Mouse (Mus musculus): ENCODE results near the gene Tmem106b.

Gene Tmem106b

GRCm38 (mm10) chr6:13069302-13070146 is at the start of gene Tmem106b:
TSS of gene Tmem106b (plus strand) at chr6:13069759.
- DNase-seq, result peak; percentile 97

GRCm38 (mm10) chr6:13021245-13022100 is 48.1 kb upstream of the Tmem106b start:
- no peak for DNase-seq

DNA sequence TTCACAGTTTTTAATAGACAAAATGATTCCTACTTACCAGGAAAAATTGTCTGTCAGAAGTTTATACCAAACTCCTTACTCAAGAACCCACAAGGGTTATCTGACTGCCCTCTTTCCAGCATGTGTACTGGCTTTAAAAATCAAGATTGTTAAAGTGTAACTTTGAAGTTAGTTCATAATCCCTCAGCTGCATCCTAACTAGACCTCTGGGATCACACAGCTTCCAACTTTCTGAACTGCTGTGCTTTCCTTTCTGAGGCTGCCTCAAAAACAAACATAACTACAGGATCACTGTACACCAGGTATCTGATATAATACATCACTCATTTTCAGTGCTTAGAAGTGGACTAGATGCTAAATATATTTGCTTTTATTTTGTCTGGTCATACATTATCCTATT is 39.0 kb upstream of the Tmem106b start:
- no peak for DNase-seq

- DNase-seq, result peak; percentile 13
Measured at GRCm38 (mm10) chr6:13030961-13031360, 38.6 kb upstream of the Tmem106b start.

DNA sequence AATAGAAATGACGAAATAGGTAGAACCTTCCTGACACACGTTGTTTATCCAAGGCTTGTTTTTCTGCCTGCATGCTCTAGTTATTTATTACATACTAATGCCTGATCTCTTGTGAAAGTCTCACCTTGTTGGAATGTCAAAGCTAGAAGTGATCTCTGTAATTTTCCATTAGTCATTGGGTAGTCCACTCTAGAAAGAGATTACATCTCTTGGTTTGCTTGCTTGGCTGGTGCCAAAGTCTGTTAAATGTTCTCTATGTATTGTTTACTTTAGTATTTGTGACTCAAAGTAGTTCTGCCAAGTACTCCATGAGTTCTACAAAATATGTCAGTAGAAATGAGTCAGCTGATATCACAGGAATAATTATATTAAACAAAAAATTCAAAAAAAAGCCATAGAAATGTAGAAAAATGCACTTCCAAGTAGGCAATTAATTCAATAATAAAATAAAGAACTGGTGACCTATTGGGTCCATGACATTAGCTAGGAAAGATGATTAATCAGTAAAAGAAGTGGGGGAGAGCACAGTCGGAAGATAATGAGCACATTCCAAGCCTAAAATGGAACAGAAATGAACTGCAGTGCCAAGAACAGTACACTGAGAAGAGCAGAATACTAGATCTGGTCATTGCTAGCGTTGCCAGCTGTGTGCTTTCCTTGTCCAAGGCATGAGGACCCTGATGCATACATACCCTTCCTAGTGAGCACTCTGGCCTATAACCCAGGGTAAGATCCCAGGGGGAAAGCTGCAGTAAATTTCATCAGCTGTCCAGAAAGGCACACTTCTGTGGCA is 17.0 kb upstream of the Tmem106b start:
- DNase-seq, result peak; percentile 31

- DNase-seq, result no peak
Measured at GRCm38 (mm10) chr6:13061276-13062039, 8.1 kb upstream of the Tmem106b start.

DNA sequence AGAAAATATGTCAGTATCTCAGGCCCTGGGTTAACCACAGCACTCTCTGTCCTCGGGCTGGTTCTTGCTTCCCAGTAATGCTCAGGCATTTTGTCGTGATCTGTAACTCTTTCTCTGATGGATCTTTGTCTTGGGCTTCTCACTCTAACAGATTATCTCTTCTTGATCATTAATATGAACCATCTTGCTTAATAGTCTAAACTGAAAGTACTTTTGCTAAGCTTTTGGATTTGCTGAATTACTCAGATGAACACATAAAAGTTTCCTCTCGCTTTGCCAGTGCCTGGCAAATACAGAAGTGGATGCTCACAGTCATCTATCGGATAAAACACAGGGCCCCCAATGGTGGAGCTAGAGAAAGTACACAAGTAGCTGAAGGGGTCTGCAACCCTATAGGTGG is 7.5 kb upstream of the Tmem106b start:
- no peak for DNase-seq

GRCm38 (mm10) chr6:13062691-13063255 is 6.8 kb upstream of the Tmem106b start:
- DNase-seq, result no peak

- no peak for DNase-seq
Measured at GRCm38 (mm10) chr6:13070147-13070425, 527 bp downstream of the Tmem106b start.

- DNase-seq, result peak; percentile 10
Measured at GRCm38 (mm10) chr6:13070485-13070884, 926 bp downstream of the Tmem106b start.

DNA sequence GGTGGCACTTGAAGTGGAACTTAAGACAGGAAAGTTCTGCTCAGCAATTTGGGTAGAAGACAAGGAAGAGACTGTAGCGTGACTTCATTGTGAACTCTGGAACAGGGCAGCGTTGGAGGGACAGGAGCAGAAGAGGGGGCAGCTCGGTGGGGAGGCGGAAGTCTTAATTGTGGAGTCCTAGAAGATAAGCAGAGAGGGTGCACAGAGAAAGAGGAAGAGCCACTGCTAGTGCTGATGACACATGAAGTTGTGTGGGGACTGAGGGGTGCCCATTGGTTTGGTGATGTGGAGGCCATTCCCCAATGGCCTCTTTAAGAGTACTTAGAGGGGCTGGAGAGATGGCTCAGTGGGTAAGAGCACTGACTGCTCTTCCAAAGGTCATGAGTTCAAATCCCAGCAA is 3.5 kb downstream of the Tmem106b start:
- no peak for DNase-seq

DNA sequence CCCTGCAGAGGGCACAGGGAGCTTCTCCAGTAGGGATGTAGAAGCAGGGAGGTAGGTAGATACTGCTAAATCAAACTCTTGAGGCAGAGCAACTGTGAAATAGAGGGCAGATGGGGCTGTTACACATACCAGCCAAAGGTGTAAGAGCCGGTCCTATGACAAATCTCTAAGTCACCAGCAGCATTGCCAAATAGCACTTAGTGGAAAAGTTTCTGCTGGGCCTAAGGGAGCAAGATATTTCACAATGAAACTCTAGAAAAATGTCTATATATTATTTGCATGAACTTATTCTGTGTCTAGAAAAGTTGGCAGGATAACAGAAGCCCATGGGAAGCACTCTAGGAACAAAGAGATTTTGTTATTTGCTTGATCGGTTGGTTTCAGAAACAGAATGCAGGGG is 4.3 kb downstream of the Tmem106b start:
- DNase-seq, result peak; percentile 3

- no peak for DNase-seq
Measured at GRCm38 (mm10) chr6:13082881-13083280, 13.3 kb downstream of the Tmem106b start.

- DNase-seq, result no peak
Measured at GRCm38 (mm10) chr6:13096656-13097435, 27.3 kb downstream of the Tmem106b start.

- DNase-seq, result no peak
Measured at GRCm38 (mm10) chr6:13100137-13100536, 30.6 kb downstream of the Tmem106b start.

DNA sequence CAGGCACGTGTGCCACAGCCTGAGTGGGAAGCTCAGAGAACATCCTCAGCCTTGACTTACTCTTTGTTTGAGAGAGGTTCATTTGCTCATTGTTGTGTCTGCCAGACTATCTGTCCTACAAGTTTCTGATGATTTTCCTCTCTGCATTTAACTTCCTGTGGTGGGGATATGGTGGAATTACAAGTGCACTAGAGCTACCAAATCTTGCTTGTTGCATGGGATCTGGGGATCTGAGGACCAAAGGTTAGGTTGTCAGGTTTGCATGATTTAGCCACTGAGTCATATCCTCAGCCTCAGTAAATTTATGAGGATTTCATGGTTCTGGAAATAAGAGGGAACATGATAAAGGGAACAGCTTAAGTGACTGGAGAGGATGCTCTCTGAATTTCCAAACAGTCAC is 39.1 kb downstream of the Tmem106b start:
- no peak for DNase-seq

- DNase-seq, result no peak
Measured at GRCm38 (mm10) chr6:13137255-13137654, 67.7 kb downstream of the Tmem106b start.

Measured in lung, postnatal 36 days (tissue).